Mouse (Mus musculus) spleen, adult 2 months (tissue): ENCODE results near the gene Gm9732.
"Not testable (repeated sequence)": the region's sequence is repeated elsewhere in the genome, so short reads cannot be mapped to it uniquely, and the experiment has no call there.

ENCODE experiments used
- CTCF ChIP-seq: fragments of 200-500 bp; IDR thresholded peaks from 2 replicates; pipeline ENCODE4 v1.5.1; 2011; ENCODE audit warnings: mild to moderate bottlenecking, inconsistent platforms; ENCODE audit not compliant: insufficient read depth, insufficient read length, insufficient replicate concordance; ENCODE audit errors: extremely low read depth
- POLR2A ChIP-seq: fragments of 200-500 bp; IDR thresholded peaks from 2 replicates; pipeline ENCODE4 v1.6.1; 2011; ENCODE audit warnings: low read depth, low read length, inconsistent platforms

- TF ChIP-seq CTCF, POLR2A: not testable (repeated sequence)
These were observed 25.1 kb upstream of the Gm9732 start for GRCm38 (mm10) chr14:43249611-43250170.
